Mouse (Mus musculus) midbrain, embryonic 14.5 days (tissue): ENCODE data around the gene Sdsl. TPM values are rescaled to one million over a fixed set of nuclear protein-coding genes. Genes with fewer than 3 reads are reported as not detected.
A peak's percentile ranks its signal among the peaks of the same experiment; 100 is the strongest.
"Not testable (repeated sequence)": the region's sequence is repeated elsewhere in the genome, so short reads cannot be mapped to it uniquely, and the experiment has no call there.

Experiments used
- ATAC-seq: fragments of 200-750 bp; cut with Nextera tagmentation; 2 replicates; pipeline ENCODE4 v1.8.0; 2017; ENCODE audit warnings: moderate number of reproducible peaks, moderate library complexity; ENCODE audit not compliant: low FRiP score, low TSS enrichment
- DNase-seq: peaks from one replicate; pipeline ENCODE4 v3.0.0-alpha.2; 2015
- H3K27ac ChIP-seq: fragments of 300-500 bp; sonication (generic); replicated peaks from 2 replicates; pipeline ENCODE4 v1.5.1; 2014; ENCODE audit warnings: mild to moderate bottlenecking, low read depth, low read length, moderate library complexity
- H3K27me3 ChIP-seq: fragments of 300-500 bp; sonication (generic); 2 replicates; pipeline ENCODE4 v1.6.1; 2014; ENCODE audit warnings: low read length, control low read depth, mixed read lengths; ENCODE audit not compliant: control insufficient read depth, insufficient read depth
- H3K36me3 ChIP-seq: fragments of 300-500 bp; sonication (generic); 2 replicates; pipeline ENCODE4 v1.6.1; 2014; ENCODE audit warnings: low read length, control low read depth; ENCODE audit not compliant: control insufficient read depth, insufficient read depth
- H3K4me1 ChIP-seq: fragments of 300-500 bp; sonication (generic); 2 replicates; pipeline ENCODE4 v1.6.1; 2014; ENCODE audit warnings: mild to moderate bottlenecking, antibody characterized with exemption, low read length, control low read depth; ENCODE audit not compliant: control insufficient read depth, insufficient read depth
- H3K4me2 ChIP-seq: fragments of 300-500 bp; sonication (generic); 2 replicates; pipeline ENCODE4 v1.6.1; 2014; ENCODE audit warnings: mild to moderate bottlenecking, low read length, moderate library complexity
- H3K4me3 ChIP-seq: fragments of 300-500 bp; sonication (generic); replicated peaks from 2 replicates; pipeline ENCODE4 v1.5.1; 2014; ENCODE audit warnings: low read depth, low read length
- H3K9ac ChIP-seq: fragments of 300-500 bp; sonication (generic); replicated peaks from 2 replicates; pipeline ENCODE4 v1.6.1; 2014; ENCODE audit warnings: mild to moderate bottlenecking, low read length, moderate library complexity
- H3K9me3 ChIP-seq: fragments of 300-500 bp; sonication (generic); 2 replicates; pipeline ENCODE4 v1.6.1; 2016; ENCODE audit warnings: low read length, control low read depth, mixed read lengths; ENCODE audit not compliant: control insufficient read depth
- WGBS: fragments of 180-500 bp; shearing (Covaris S2); extraction: QIAGEN DNeasy Blood & Tissue Kit; methylation state at CpG from one replicate; pipeline ENCODE4 v1.1.7; 2014; 5-methylcytosine and 5-hydroxymethylcytosine counted together
- polyA plus RNA-seq: library from polyadenylated mRNA; unstranded; fragments of >200 nt; fragmentation: Nextera tagmentation; extraction: Ambion mirVana; gene quantifications from 2 replicates; pipeline ENCODE4 v1.2.1, GENCODE M21; 2014

Gene Sdsl
- polyA plus RNA-seq, 1 experiment from 2014 or later: 6.0 TPM

DNA sequence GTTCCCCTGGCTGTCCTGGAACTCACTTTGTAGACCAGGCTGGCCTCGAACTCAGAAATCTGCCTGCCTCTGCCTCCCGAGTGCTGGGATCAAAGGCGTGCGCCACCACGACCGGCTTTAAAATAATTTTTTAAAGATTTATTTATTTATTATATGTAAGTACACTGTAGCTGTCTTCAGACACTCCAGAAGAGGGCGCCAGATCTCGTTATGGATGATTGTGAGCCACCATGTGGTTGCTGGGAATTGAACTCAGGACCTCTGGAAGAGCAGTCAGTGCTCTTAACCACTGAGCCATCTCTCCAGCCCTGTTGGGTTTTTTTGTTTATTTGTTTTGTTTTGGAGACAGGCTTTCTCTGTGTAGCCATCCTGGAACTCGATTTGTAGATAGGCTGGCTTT lies 28.0 kb upstream of the Sdsl start:
- H3K27me3 ChIP-seq, H3K4me2 ChIP-seq, H3K4me3 ChIP-seq, H3K9me3 ChIP-seq, ATAC-seq, DNase-seq, H3K9ac ChIP-seq, H3K27ac ChIP-seq: not testable (repeated sequence)
- peaks cover 12% of the 10 kb centered on the region for H3K4me1 ChIP-seq
- H3K36me3 ChIP-seq: peaks cover 16% of the 10 kb centered on the region
- WGBS: 87% methylated on average over 9 of the region's 9 CpGs

DNA sequence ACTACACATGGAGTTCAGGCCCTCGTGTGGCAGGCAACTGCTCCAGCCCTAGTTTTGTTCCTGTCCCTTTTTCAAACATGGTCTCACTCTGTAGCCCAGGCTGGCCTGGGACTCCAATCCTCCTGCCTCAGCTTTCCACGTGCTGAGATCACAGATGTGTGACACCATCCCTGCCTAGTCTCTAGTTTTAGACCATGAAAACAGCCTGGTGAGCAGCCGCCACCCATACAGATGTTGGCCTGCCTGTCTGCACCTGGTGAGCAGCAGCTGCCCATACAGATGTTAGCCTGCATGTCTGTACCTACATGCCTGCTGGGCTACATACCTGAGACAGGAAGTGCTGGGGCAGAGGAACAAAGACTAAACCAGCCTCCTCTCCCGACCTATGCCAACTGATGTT lies 26.6 kb upstream of the Sdsl start:
- H3K4me2 ChIP-seq: no peak overlapping the region
- DNase-seq (no peak), ATAC-seq (no peak)
- no peak overlapping the region for H3K27ac ChIP-seq
- no peaks in the 10 kb centered on the region for H3K27me3 ChIP-seq
- peaks cover 18% of the 10 kb centered on the region for H3K36me3 ChIP-seq
- H3K9me3 ChIP-seq: no peaks in the 10 kb centered on the region
- 84% methylated on average over 4 of the region's 4 CpGs for WGBS
- H3K9ac ChIP-seq: no peak overlapping the region
- no peak overlapping the region for H3K4me3 ChIP-seq
- peaks cover 12% of the 10 kb centered on the region for H3K4me1 ChIP-seq

DNA sequence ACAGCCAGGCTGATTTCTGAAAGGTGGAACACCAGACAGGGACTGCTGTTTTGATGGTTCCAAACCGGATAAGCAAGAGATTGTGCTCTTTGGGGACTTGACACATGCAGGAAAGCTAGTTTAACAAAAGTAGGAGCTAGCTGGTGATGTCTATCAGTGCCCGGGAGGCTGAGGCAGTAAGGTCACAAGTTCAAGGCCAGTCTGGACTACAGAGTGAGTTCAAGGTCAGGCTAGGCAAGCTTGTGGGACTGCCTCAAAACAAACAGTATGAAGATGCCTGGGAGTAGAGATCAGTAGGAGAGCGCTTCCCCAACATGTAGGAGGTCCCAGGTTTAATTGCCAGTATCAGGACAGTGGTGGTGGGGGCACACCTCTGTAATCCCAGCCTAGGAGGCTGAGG lies 24.5 kb upstream of the Sdsl start:
- Histone ChIP-seq H3K27me3 (no peaks in the 10 kb centered on the region), H3K9ac (no peak overlapping the region), H3K4me2 (no peak overlapping the region), H3K36me3 (peaks cover 25% of the 10 kb centered on the region), H3K27ac (no peak overlapping the region), H3K4me3 (no peak overlapping the region), H3K9me3 (no peaks in the 10 kb centered on the region), H3K4me1 (peaks cover 3% of the 10 kb centered on the region; the same call in 1 of the 2 replicates)
- ATAC-seq: no peak
- WGBS: 96% methylated on average over 3 of the region's 3 CpGs
- no peak for DNase-seq

DNA sequence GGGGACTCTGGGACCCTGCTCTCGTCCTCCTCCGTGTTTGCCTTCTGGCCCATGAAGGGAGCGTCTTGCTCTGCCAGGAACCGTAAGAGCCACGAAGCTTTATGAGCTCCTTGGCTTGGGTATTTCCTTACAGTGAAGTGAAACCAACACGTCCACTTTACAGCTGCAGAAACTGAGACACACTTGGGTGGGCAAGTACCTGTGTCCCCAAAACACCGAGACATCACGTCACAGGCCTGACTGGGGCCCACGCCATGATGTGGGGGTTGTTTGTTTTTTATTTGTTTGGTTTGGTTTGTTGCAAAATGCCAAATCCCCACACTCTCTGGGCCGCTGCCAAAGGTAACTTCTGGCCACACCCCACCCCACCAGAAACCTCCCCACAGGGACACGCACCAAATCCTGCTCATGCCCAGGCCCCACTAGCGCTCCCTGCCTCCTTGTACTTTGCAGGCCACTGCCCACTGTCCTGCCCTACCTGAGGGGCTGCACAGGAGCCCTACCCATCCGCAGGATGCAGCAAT lies 23.2 kb upstream of the Sdsl start:
- Histone ChIP-seq H3K9ac (no peak overlapping the region), H3K9me3 (no peaks in the 10 kb centered on the region), H3K4me2 (no peak overlapping the region), H3K4me3 (no peak overlapping the region), H3K4me1 (no peaks in the 10 kb centered on the region), H3K36me3 (peaks cover 25% of the 10 kb centered on the region), H3K27me3 (no peaks in the 10 kb centered on the region), H3K27ac (no peak overlapping the region)
- DNase-seq (no peak), ATAC-seq (no peak)
- WGBS: 92% methylated on average over 13 of the region's 13 CpGs

DNA sequence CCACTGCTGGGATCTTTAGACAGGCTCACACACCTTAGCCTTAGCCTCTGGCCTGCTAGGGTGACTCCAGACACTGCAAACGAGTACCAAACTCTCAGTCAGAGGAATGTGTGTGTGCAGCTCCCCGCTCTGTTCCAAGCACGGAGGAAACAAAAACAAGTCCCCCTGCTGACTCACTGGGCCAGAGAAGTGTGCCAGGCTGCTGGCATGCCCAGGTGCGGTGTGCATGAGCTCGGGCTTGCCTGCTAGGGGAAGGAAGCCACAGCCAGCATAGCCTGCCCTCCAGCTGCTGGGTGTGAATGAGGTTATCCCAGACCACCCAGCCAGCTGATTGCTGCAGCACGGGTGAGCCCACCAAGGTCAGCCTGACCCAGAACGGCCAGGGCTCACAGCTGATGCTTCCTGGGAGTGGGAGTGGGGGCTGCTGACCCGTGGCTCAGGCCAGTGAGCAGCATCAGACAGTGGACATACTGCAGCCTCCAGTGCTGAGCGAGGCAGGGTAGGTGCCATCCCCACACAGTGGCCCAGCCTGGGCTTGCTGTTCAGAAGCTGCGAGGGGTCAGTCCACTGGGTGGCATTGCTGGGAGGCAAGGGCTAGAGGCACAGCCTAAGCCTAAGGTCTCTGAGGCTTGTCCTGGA lies 22.6 kb upstream of the Sdsl start:
- DNase-seq: no peak
- no peak overlapping the region for H3K4me3 ChIP-seq
- no peak overlapping the region for H3K4me2 ChIP-seq
- H3K27me3 ChIP-seq: no peaks in the 10 kb centered on the region
- no peak overlapping the region for H3K9ac ChIP-seq
- no peak for ATAC-seq
- WGBS: 80% methylated on average over 10 of the region's 10 CpGs
- no peak overlapping the region for H3K27ac ChIP-seq
- H3K36me3 ChIP-seq: peaks cover 25% of the 10 kb centered on the region
- H3K9me3 ChIP-seq: no peaks in the 10 kb centered on the region
- H3K4me1 ChIP-seq: no peaks in the 10 kb centered on the region

DNA sequence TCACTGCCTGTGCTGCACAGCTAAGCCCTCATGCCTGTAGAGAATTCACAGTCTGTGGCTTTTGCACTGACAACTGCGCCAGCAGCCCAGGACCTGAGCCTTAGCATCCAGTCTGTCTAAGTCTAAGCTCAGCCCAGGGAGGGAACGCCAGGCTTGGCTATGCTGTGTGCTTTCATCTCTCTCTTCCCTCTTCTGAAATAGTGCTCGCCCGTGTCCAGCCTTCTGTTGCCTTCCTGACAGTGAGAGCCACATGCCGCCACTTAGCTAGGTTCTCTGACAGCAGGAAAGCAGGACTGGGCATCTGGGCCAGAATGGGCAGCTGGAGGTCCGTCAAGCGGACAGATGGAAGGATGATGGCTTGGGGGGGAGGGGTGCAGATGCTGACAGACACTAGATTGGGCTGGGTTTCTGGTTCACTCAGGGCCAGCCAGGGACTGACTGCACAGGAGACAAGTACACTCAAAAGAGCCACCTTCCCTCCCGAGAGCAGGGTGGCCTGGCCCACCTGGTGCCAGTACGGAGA lies 21.3 kb upstream of the Sdsl start:
- Histone ChIP-seq H3K4me1 (no peaks in the 10 kb centered on the region), H3K9me3 (no peaks in the 10 kb centered on the region), H3K4me3 (no peak overlapping the region), H3K36me3 (peaks cover 25% of the 10 kb centered on the region), H3K9ac (no peak overlapping the region), H3K27ac (no peak overlapping the region), H3K4me2 (no peak overlapping the region), H3K27me3 (no peaks in the 10 kb centered on the region)
- ATAC-seq: no peak
- DNase-seq: no peak
- 79% methylated on average over 9 of the region's 9 CpGs for WGBS

DNA sequence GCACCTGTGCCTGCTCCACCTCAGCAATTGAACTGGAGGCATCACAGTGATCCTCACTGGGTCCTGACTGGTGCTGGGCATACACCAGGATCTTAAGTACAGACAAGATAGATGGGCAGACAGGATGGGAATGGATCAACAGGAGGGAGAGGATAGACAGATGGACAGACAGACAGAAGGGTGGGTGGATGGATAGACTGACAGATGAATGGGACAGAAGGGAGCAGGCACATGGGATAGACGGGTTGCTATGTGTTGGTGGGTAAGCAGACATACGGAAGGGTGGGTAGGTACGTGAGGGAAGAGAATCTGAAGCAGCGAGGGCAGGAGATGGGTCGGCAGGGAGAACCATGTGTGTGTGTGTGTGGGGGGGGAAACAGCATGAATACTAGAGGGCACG lies 20.8 kb upstream of the Sdsl start:
- Histone ChIP-seq H3K9me3 (no peaks in the 10 kb centered on the region), H3K9ac (no peak overlapping the region), H3K4me3 (no peak overlapping the region), H3K27me3 (no peaks in the 10 kb centered on the region), H3K4me2 (no peak overlapping the region), H3K4me1 (no peaks in the 10 kb centered on the region), H3K36me3 (peaks cover 21% of the 10 kb centered on the region; the same call in 1 of the 2 replicates), H3K27ac (no peak overlapping the region)
- no peak for DNase-seq
- no peak for ATAC-seq
- WGBS: 95% methylated on average over 6 of the region's 6 CpGs

DNA sequence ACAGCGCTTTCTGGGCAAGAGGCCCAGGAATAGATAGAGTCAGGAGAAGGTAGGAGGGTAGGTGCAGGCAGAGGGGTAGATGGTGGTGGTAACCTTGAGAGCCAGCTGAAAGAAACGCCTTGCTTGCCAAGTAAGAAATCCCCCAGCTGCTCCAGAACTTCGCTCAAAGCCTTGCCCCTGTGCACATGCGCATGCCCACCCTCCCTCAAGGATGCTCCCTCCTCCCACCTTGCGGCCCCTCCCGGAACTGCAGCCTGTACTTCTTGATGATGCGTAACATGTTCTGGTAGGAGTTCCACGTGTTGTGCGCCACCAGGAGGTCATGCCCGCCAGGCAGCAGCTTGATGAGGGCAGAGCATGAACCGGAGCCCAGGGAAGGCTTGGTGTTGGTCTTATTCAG lies 19.8 kb upstream of the Sdsl start:
- DNase-seq: peak; percentile 56
- H3K27me3 ChIP-seq: no peaks in the 10 kb centered on the region
- no peak overlapping the region for H3K27ac ChIP-seq
- ATAC-seq: no peak
- peaks cover 26% of the 10 kb centered on the region for H3K36me3 ChIP-seq
- no peaks in the 10 kb centered on the region for H3K9me3 ChIP-seq
- no peak overlapping the region for H3K9ac ChIP-seq
- 67% methylated on average over 11 of the region's 11 CpGs for WGBS
- no peaks in the 10 kb centered on the region for H3K4me1 ChIP-seq
- no peak overlapping the region for H3K4me2 ChIP-seq
- no peak overlapping the region for H3K4me3 ChIP-seq

DNA sequence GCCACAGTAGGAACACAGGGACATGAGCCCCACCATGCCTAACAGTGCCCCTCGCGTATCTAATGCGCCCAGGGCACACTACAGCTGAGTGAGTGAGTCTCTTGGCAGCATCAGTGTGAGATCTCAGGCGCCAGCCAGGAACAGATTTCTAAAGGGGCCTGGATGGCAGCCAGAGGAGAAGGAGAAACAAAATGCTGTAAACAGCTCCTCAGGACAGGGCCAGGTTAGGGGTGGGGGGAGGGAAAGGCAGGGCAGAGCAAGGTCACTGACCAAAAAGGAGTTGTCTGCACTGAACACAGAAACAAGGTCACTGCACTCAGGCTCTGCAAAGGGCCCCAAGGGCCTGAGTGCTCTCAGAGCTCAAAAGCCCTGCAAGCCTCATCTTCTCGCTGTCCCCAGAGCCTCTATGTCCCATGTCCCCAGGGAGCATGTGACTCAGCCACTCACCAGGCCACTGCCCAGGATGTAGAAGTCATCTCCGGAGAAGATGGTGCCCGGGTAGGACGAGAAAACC lies 18.1 kb upstream of the Sdsl start:
- no peaks in the 10 kb centered on the region for H3K9me3 ChIP-seq
- DNase-seq (peak; percentile 52), ATAC-seq (no peak)
- H3K4me3 ChIP-seq: no peak overlapping the region
- 87% methylated on average over 8 of the region's 8 CpGs for WGBS
- H3K27me3 ChIP-seq: no peaks in the 10 kb centered on the region
- H3K4me1 ChIP-seq: no peaks in the 10 kb centered on the region
- 0 out of 2 replicates have a peak overlapping the region, but pooled peaks have one; percentile 26 for H3K27ac ChIP-seq
- peaks cover 36% of the 10 kb centered on the region for H3K36me3 ChIP-seq
- no peak overlapping the region for H3K9ac ChIP-seq
- no peak overlapping the region for H3K4me2 ChIP-seq
